Mouse (Mus musculus) midbrain, embryonic 16.5 days (tissue): ENCODE measurements at regions not wholly inside any gene's neighbourhood (a gene's known extent, or its start where the extent isn't known, plus 50 kb on each side); places are given as distances from the start of the nearest gene placed in this dataset.

Experiments used
- ATAC-seq: fragments of 200-750 bp; cut with Nextera tagmentation; 2 replicates; pipeline ENCODE4 v1.8.0; 2017; ENCODE audit warnings: moderate TSS enrichment
- H3K27ac ChIP-seq: fragments of 300-500 bp; sonication (generic); 2 replicates; pipeline ENCODE4 v1.5.1; 2014; ENCODE audit warnings: mild to moderate bottlenecking, low read length, mixed read lengths
- H3K27me3 ChIP-seq: fragments of 300-500 bp; sonication (generic); 2 replicates; pipeline ENCODE4 v1.6.1; 2014; ENCODE audit warnings: low read depth, low read length, mixed read lengths; ENCODE audit not compliant: control insufficient read depth, insufficient read depth
- H3K36me3 ChIP-seq: fragments of 300-500 bp; sonication (generic); 2 replicates; pipeline ENCODE4 v1.6.1; 2014; ENCODE audit warnings: mild to moderate bottlenecking, low read length, moderate library complexity, mixed read lengths; ENCODE audit not compliant: control insufficient read depth, insufficient read depth
- H3K4me1 ChIP-seq: fragments of 300-500 bp; sonication (generic); 2 replicates; pipeline ENCODE4 v1.6.1; 2014; ENCODE audit warnings: mild to moderate bottlenecking, low read length, mixed read lengths; ENCODE audit not compliant: control insufficient read depth, insufficient read depth
- H3K4me2 ChIP-seq: fragments of 300-500 bp; sonication (generic); 2 replicates; pipeline ENCODE4 v1.6.1; 2014; ENCODE audit warnings: mild to moderate bottlenecking, low read length, mixed read lengths
- H3K4me3 ChIP-seq: fragments of 300-500 bp; sonication (generic); 2 replicates; pipeline ENCODE4 v1.5.1; 2014; ENCODE audit warnings: low read depth, mild to moderate bottlenecking, low read length, moderate library complexity, mixed read lengths
- H3K9ac ChIP-seq: fragments of 300-500 bp; sonication (generic); 2 replicates; pipeline ENCODE4 v1.6.1; 2014; ENCODE audit warnings: low read depth, low read length, mixed read lengths
- H3K9me3 ChIP-seq: fragments of 300-500 bp; sonication (generic); replicated peaks from 2 replicates; pipeline ENCODE4 v1.6.1; 2014; ENCODE audit warnings: mild to moderate bottlenecking, low read length, mixed read lengths; ENCODE audit not compliant: control insufficient read depth, poor library complexity, severe bottlenecking
- WGBS: fragments of 180-500 bp; shearing (Covaris S2); extraction: QIAGEN DNeasy Blood & Tissue Kit; methylation state at CpG from one replicate; pipeline ENCODE4 v1.1.7; 2014; 5-methylcytosine and 5-hydroxymethylcytosine counted together

GRCm38 (mm10) chr8:10760851-10761693, 247.2 kb downstream of the Irs2 start:
- Histone ChIP-seq H3K4me3 (no peak overlapping the region), H3K4me2 (peak overlapping the region; percentile 24), H3K4me1 (peaks cover 17% of the 10 kb centered on the region), H3K9me3 (no peaks in the 10 kb centered on the region), H3K27ac (peak overlapping the region; percentile 69), H3K9ac (peak overlapping the region; percentile 47), H3K36me3 (no peaks in the 10 kb centered on the region), H3K27me3 (no peaks in the 10 kb centered on the region)
- 5% methylated on average over 17 of the region's 17 CpGs for WGBS
- ATAC-seq: peak; percentile 91

DNA sequence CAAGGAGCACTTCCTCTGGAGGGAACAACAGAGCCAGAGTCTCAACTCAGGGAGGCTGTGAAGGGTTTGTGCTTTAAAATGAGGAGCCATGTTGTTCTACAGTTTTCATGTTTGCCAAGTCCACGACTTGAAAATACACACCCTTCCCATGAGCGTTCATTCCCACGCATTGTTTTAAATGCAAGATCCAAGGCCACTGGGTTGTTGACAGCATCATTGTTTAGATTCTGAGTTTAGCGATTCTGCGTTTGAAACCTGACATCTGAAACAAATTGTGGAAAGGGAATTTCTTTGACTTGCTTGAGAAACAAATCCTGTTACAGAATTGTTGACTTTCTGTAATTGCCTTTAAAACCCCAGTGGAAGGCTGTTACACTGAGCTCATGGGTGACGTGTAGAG, 248.0 kb downstream of the Irs2 start:
- 27% methylated on average over 6 of the region's 6 CpGs for WGBS
- peak overlapping the region; percentile 69 for H3K27ac ChIP-seq
- H3K36me3 ChIP-seq: no peaks in the 10 kb centered on the region
- ATAC-seq: no peak
- H3K4me3 ChIP-seq: no peak overlapping the region
- H3K4me1 ChIP-seq: peaks cover 17% of the 10 kb centered on the region
- H3K4me2 ChIP-seq: peak overlapping the region; percentile 24
- no peaks in the 10 kb centered on the region for H3K27me3 ChIP-seq
- H3K9ac ChIP-seq: no peak overlapping the region
- H3K9me3 ChIP-seq: no peaks in the 10 kb centered on the region

GRCm38 (mm10) chr8:10758151-10758550, 250.1 kb downstream of the Irs2 start:
- H3K9ac ChIP-seq: no peak overlapping the region
- H3K27ac ChIP-seq: no peak overlapping the region
- H3K4me3 ChIP-seq: no peak overlapping the region
- no peak for ATAC-seq
- no peak overlapping the region for H3K4me2 ChIP-seq
- H3K36me3 ChIP-seq: no peaks in the 10 kb centered on the region
- H3K9me3 ChIP-seq: no peaks in the 10 kb centered on the region
- H3K27me3 ChIP-seq: no peaks in the 10 kb centered on the region
- 87% methylated on average over 4 of the region's 4 CpGs for WGBS
- peaks cover 26% of the 10 kb centered on the region for H3K4me1 ChIP-seq

DNA sequence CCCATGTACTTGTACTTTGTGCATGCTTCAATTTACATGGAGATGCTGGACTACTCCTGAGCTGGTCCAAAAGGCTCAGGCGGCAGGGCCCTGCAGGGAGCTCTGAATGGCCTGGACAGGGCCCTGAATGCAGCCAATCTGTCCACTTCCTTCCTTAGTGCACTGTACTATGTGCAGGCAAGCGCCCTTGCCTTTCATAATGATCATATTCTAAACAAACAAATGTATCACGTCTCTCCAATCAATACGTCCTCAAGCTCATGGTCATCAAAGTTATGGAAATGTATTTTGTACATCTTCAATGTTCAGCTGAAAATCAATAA, 253.3 kb downstream of the Irs2 start:
- no peak overlapping the region for H3K4me2 ChIP-seq
- H3K9ac ChIP-seq: no peak overlapping the region
- H3K4me1 ChIP-seq: peaks cover 9% of the 10 kb centered on the region; the same call in 1 of the 2 replicates
- WGBS: 62% methylated on average over 4 of the region's 4 CpGs
- H3K36me3 ChIP-seq: no peaks in the 10 kb centered on the region
- ATAC-seq: no peak
- no peak overlapping the region for H3K4me3 ChIP-seq
- no peaks in the 10 kb centered on the region for H3K9me3 ChIP-seq
- no peak overlapping the region for H3K27ac ChIP-seq
- H3K27me3 ChIP-seq: no peaks in the 10 kb centered on the region

- no peak for ATAC-seq
- Histone ChIP-seq H3K4me3 (no peak overlapping the region), H3K9ac (no peak overlapping the region), H3K9me3 (no peaks in the 10 kb centered on the region), H3K36me3 (no peaks in the 10 kb centered on the region), H3K27ac (no peak overlapping the region), H3K4me1 (peaks cover 9% of the 10 kb centered on the region; the same call in 1 of the 2 replicates), H3K27me3 (no peaks in the 10 kb centered on the region), H3K4me2 (no peak overlapping the region)
- WGBS: 43% methylated on average over 13 of the region's 13 CpGs
These were observed 253.8 kb downstream of the Irs2 start for GRCm38 (mm10) chr8:10754232-10754985.

GRCm38 (mm10) chr8:10753056-10753455, 255.2 kb downstream of the Irs2 start:
- peaks cover 9% of the 10 kb centered on the region; the same call in 1 of the 2 replicates for H3K4me1 ChIP-seq
- H3K4me2 ChIP-seq: no peak overlapping the region
- H3K27me3 ChIP-seq: no peaks in the 10 kb centered on the region
- H3K9me3 ChIP-seq: no peaks in the 10 kb centered on the region
- WGBS: 57% methylated on average over 6 of the region's 6 CpGs
- H3K36me3 ChIP-seq: no peaks in the 10 kb centered on the region
- H3K27ac ChIP-seq: no peak overlapping the region
- ATAC-seq: no peak
- no peak overlapping the region for H3K4me3 ChIP-seq
- no peak overlapping the region for H3K9ac ChIP-seq

DNA sequence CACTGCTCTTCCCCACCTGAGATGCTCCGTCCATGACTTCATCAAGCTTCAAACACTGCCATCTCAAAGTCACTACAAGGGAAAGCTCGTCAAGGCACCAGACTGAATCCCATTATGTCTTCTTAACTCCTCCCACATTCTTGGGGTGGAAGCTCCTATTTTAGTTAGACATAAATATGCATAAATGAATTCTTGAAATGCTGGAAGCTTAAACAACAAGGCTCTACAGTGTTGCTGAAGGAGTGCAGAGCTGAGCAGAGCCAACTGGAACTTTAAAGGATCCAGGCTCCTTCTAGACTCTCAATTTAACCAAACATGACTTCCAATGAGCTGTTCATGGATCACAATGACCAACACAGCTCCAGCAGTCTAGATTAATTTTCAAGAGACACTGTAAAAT, 261.1 kb downstream of the Irs2 start:
- ATAC-seq: no peak
- Histone ChIP-seq H3K27me3 (no peaks in the 10 kb centered on the region), H3K9me3 (no peaks in the 10 kb centered on the region), H3K27ac (no peak overlapping the region), H3K4me3 (no peak overlapping the region), H3K4me1 (0 out of 2 replicates have a peak, but pooled peaks cover 2% of the 10 kb centered on the region), H3K36me3 (no peaks in the 10 kb centered on the region), H3K4me2 (no peak overlapping the region), H3K9ac (no peak overlapping the region)
- 70% methylated on average over 2 of the region's 2 CpGs for WGBS

- Histone ChIP-seq H3K4me1 (0 out of 2 replicates have a peak, but pooled peaks cover 4% of the 10 kb centered on the region), H3K36me3 (no peaks in the 10 kb centered on the region), H3K9ac (no peak overlapping the region), H3K27me3 (no peaks in the 10 kb centered on the region), H3K4me3 (no peak overlapping the region), H3K4me2 (no peak overlapping the region), H3K27ac (no peak overlapping the region), H3K9me3 (no peaks in the 10 kb centered on the region)
- ATAC-seq: no peak
- WGBS: 62% methylated on average over 6 of the region's 6 CpGs
These were observed 265.0 kb downstream of the Irs2 start for GRCm38 (mm10) chr8:10743241-10743640.

DNA sequence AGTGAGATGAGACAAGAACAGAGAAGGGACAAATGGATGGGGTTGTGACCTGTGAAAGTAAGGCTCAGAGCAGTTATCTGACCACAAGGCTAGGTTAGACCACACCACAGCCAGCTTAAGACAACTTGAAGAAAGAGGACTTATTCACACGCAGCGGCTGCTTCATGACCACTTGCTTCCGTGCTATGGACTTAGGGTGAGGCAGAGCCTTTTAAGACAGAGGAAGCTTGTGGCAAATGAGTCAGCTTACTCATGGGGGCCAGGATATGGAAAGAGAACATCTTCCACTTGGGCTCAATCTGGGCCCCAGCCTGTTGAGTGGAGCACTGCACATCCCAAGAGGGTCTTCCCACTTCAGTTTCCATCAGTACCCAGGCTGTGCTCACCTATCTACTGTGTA, 267.4 kb downstream of the Irs2 start:
- H3K9ac ChIP-seq: no peak overlapping the region
- no peak for ATAC-seq
- H3K4me2 ChIP-seq: no peak overlapping the region
- no peak overlapping the region for H3K27ac ChIP-seq
- H3K27me3 ChIP-seq: no peaks in the 10 kb centered on the region
- no peaks in the 10 kb centered on the region for H3K36me3 ChIP-seq
- H3K4me1 ChIP-seq: 0 out of 2 replicates have a peak, but pooled peaks cover 2% of the 10 kb centered on the region
- 95% methylated on average over 3 of the region's 3 CpGs for WGBS
- no peak overlapping the region for H3K4me3 ChIP-seq
- no peaks in the 10 kb centered on the region for H3K9me3 ChIP-seq
